8 mouse cellular contexts compared by ENCODE assay signal in the genomic region with DNA sequence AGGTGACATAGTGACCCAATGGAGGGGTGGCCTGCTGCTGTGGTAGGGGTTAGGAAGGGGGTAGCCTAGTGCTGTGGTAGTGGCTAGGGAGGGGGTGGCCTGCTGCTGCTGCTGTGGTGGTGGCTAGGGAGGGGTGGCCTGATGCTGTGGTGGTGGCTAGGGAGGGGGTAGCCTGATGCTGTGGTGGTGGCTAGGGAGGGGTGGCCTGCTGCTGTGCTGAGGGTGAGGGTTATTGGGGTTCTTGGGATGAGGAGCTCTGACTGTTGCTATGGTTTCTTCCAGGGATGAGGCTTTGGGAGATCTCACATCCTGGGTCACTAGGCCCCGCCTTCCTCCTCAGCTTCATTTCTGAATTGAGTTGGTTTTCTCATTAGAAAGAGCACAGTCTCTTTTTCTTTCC. TPM values are rescaled to one million over a fixed set of nuclear protein-coding genes. Genes with fewer than 3 reads are reported as not detected.
DNase-seq lines count a peak whose midpoint lies in the region; ATAC-seq lines count a peak whose summit lies in the region.

No protein-coding gene starts in this region.

- no peak for DNase-seq in cerebellum, adult 11-12 months
- peak; percentile 5 for DNase-seq in adipocyte (ENCODE audit: low spot score)
- DNase-seq in thymus, postnatal 4 days, result no peak
- DNase-seq in ovary, postnatal 14 days (ENCODE audit: low spot score), result no peak
- no peak for DNase-seq in spleen, postnatal 14 days (ENCODE audit: low spot score in 2 of 2)

- H3K4me1 ChIP-seq in hindbrain, embryonic 12.5 days, result peaks cover 17% of the 10 kb centered on the region

- WGBS in hindbrain, embryonic 12.5 days, result 81% methylated on average over 1 of the region's 1 CpGs

- ATAC-seq in cerebellum, adult (ENCODE audit: insufficient number of reproducible peaks, low FRiP score, low TSS enrichment), result peak; percentile 77
- peak; percentile 92 for ATAC-seq in hindbrain, embryonic 12.5 days (ENCODE audit: low FRiP score)
- ATAC-seq in megakaryocyte, adult 5-6 weeks (ENCODE audit: poor library complexity, severe bottlenecking), result peak; percentile 51; the same call in 1 of the 2 replicates

- H3K9ac ChIP-seq in hindbrain, embryonic 12.5 days, result no peak overlapping the region

- H3K4me3 ChIP-seq in hindbrain, embryonic 12.5 days, result no peak overlapping the region

- no peak overlapping the region for H3K27ac ChIP-seq in hindbrain, embryonic 12.5 days

- H3K9me3 ChIP-seq in hindbrain, embryonic 12.5 days (replicated peaks), result no peaks in the 10 kb centered on the region

- no peak overlapping the region for H3K4me2 ChIP-seq in hindbrain, embryonic 12.5 days (replicated peaks)

- H3K36me3 ChIP-seq in hindbrain, embryonic 12.5 days, result no peaks in the 10 kb centered on the region

- no peaks in the 10 kb centered on the region for H3K27me3 ChIP-seq in hindbrain, embryonic 12.5 days

RNA-seq across cellular contexts. Expression of gene Sirpa, which starts 10.9 kb away (rescaled TPM):
- polyA plus RNA-seq in hindbrain, embryonic 12.5 days (2016; fragmentation: Nextera tagmentation; extraction: Ambion mirVana), result 27.5 and 29.2 TPM in 2 replicates
- total RNA-seq in megakaryocyte, adult 5-6 weeks (2015), result 290 and 306 TPM in 2 replicates
- 325 and 361 TPM in 2 replicates for total RNA-seq in megakaryocyte, adult 5-6 weeks (2017)
